Mouse (Mus musculus): ENCODE data around the gene Ucp3.

- TF ChIP-seq CTCF (IDR thresholded peaks at IDR 0.05; ENCODE audit: low read depth, low read length) (peak; percentile 97), GATA1 (IDR thresholded peaks at IDR 0.05; ENCODE audit: borderline replicate concordance, low read length) (no peak), TAL1 (conservative IDR thresholded peaks at IDR 0.05; ENCODE audit: low read depth, low read length) (no peak), POLR2AphosphoS5 (IDR thresholded peaks at IDR 0.05; ENCODE audit: insufficient replicate concordance, low read depth, low read length) (no peak)
These were observed 43.7 kb upstream of the Ucp3 start for GRCm38 (mm10) chr7:100429102-100429501.
